Mouse (Mus musculus): Measurements from ENCODE around the gene Plppr3. TPM values are rescaled to one million over a fixed set of nuclear protein-coding genes. Genes with fewer than 3 reads are reported as not detected.
A peak's percentile ranks its signal among the peaks of the same experiment; 100 is the strongest.

Gene Plppr3
- 0.93 and 1.7 TPM in 2 replicates for total RNA-seq (2017)

DNA sequence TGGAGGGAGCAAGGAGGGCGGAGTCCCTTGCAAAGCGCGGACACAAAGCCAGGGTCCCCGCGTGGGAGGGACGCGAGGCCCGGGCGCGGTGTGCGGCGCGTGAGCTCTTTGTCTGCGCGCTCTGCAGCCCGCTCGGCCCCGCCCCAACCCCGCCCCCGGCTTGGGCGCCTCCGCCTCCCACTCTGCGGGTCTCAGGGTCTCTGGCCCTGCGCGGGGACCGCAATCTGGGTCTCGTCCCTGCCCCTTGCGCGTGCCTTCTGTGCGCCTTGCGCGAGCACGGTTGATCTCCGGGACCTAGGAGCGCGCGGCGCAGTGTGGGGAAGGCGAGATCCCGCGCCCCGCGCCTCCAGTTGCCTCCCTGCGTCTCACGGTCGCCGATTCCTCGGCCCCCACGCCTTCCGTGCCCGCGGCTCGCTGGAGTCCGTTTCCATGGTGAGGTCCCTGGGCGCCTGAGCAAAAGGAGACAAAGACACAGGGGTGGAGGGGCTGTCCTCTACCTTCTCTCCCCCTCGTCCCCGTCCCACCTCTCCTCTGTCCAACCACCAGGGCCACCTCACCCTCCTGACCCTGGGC lies at the start of gene Plppr3, which contains the start of gene Prtn3:
Gene Plppr3, minus strand, starts transcription at position 345 of the 573 bp plus-strand sequence.
Gene Prtn3, plus strand, starts transcription at position 187 of the 573 bp plus-strand sequence.
- ATAC-seq (ENCODE audit: extremely low read depth, insufficient number of reproducible peaks, low FRiP score, poor library complexity, severe bottlenecking) = 0 out of 2 replicates have a peak, but pooled peaks have one; percentile 13

DNA sequence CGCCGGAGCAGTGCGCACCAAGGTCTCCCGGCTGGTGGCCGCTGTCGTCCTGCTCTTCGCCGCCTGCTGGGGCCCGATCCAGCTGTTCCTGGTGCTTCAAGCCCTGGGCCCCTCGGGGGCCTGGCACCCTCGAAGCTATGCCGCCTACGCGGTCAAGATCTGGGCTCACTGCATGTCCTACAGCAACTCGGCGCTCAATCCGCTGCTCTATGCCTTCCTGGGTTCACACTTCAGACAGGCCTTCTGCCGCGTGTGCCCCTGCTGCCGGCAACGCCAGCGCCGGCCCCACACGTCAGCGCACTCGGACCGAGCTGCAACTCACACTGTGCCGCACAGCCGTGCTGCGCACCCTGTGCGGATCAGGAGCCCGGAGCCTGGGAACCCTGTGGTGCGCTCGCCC lies 47.1 kb upstream of the Plppr3 start:
- no peak for ATAC-seq (ENCODE audit: extremely low read depth, insufficient number of reproducible peaks, low FRiP score, poor library complexity, severe bottlenecking)

DNA sequence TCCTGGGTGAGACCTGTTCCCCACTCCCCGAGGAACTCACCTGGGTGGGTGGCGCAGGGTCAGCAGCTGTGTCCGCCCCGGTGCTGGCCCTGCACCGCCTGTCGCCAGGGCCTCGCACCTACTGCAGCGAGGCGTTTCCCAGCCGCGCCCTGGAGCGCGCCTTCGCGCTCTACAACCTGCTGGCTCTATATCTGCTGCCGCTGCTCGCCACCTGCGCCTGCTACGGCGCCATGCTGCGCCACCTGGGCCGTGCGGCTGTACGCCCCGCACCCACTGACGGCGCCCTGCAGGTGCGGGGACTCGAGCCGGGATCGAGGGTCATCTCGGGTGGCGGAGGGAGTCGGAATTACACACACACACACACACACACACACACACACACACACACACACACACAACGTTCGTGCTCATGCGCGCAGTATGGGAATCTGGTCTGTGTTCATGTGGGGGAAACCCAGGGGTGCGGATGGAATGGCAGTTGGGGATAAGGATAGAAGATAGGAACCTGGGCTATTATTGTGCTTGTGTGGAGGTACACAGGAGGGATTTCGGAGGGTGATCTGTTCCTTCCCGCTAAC lies 46.6 kb upstream of the Plppr3 start, which contains the start of gene R3hdm4:
Gene R3hdm4, minus strand, starts transcription at position 251 of the 578 bp plus-strand sequence.
- ATAC-seq (ENCODE audit: extremely low read depth, insufficient number of reproducible peaks, low FRiP score, poor library complexity, severe bottlenecking) = no peak

DNA sequence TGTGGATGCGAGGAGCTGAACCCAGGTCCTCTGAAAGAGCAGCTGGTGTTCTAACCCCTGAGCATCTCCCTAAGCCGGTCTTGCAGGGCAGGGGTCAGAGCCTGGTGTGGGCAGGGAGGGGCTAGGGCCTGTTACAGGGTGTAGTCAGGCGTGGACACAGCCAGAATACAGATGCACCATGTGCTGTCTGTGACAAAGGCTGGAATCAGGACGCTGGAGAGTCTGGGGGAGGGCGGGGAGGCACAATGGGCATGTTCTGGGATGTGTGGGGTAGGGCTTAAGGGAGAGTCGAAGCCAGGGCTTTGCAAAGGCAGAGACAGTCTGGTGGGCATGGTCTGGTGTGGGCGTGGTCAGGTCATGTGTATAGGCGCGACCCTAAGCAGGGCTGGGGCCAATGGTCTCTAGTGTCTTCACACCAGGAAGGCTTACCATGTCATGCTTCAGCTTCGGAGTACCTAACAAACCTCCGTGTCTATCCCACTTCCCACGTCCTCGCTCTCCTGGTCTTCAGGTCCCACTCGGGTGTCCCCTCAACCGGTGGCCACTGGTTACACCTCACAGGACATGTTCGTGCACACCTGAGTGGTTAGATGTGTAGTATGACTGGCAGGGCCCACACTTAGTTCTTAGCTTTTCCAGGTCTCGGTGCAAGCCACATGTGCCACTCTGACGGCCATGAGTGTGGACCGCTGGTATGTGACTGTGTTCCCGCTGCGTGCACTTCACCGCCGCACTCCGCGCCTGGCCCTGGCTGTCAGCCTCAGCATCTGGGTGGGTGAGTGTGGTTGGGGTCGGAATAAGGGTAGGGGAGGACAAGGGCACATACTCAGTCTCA lies 45.8 kb upstream of the Plppr3 start:
- ATAC-seq (ENCODE audit: extremely low read depth, insufficient number of reproducible peaks, low FRiP score, poor library complexity, severe bottlenecking) = no peak

DNA sequence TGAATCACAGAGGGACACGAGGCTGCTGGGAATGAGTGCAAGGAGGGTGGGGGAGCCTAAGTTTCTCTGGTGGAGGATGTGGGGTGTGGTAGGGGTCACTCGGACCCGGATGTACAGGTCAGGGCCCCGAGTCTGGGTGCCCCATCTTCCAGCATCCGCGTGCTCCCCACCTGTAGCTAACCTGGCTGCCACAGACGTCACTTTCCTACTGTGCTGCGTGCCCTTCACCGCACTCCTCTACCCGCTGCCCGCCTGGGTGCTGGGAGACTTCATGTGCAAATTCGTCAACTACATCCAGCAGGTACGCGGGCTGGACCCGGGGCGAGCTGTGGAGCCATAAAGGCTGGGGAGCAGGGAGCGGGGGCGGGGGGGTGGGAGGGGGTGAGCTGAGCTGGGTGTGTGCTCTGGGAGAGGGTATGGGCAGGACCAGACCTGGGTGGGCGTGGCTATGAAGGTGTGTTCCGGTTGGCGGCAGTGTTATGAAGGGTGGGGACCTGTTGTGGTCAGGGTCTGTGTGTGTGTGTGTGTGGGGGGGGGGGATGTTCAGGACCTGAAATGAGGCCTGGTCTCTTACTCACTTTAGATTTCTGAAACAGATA lies 44.9 kb upstream of the Plppr3 start:
- no peak for ATAC-seq (ENCODE audit: extremely low read depth, insufficient number of reproducible peaks, low FRiP score, poor library complexity, severe bottlenecking)

DNA sequence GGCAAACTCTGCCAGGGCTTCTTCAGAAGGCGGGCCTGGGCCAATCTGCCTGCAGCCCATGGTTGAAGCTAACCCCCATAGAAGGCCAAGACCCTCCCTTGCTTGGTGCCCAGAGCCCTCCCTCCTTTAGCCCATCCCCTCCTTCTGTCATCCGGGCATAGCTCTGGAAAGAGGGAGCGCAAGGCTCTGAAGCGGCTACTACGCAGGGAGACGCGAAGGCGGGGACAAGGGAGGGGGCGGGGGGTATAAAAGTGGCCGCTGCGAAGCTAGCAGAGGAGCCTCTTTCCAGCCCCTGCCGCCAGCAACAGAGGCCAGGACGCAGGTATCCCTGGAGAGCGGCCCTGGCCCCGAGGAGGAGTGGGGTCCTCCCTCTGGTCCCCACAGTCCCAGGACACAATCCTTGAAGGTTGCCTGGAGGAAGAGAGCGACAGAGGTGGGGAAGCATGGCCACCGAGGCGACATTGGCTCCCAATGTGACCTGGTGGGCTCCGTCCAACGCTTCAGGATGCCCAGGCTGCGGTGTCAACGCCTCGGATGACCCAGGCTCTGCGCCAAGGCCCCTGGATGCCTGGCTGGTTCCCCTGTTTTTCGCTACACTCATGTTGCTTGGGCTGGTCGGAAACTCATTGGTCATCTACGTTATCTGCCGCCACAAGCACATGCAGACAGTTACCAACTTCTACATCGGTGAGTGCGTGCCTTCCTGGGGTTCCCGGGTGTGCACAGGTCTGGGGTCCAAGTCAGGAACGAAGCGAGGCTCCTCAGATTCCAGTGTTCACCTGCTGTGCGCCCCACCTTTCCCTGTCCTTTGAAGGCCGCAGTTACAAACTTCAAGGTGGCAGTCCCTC lies 44.0 kb upstream of the Plppr3 start:
- ATAC-seq (ENCODE audit: extremely low read depth, insufficient number of reproducible peaks, low FRiP score, poor library complexity, severe bottlenecking) = no peak

DNA sequence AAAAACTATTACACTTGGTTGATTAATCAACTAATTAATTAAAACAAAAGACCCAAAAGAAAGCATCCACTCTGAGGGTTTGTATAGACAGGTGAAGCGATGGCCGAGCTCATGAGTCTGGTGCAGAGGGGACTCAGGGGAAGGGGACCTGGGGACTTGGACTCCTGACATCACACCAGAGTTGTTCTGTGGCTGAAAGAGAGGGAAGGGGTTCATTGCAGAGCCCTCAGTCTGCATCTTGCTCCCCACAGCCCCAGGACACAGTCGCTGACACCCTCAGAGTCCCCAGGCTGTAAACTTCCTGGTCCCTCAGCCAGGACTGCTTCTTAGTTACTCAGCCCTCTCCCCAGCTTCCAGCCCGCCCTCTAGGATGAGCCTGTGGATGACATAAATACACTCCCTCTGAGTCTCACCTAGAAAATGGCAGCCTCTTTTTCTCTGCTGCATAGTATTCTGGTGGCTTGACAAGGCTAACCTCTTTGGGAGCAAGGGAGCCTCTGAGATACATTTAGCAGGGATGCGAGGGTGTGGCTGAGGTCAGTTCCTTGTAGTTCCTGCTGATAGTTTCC lies 43.2 kb upstream of the Plppr3 start:
- no peak for ATAC-seq (ENCODE audit: extremely low read depth, insufficient number of reproducible peaks, low FRiP score, poor library complexity, severe bottlenecking)

DNA sequence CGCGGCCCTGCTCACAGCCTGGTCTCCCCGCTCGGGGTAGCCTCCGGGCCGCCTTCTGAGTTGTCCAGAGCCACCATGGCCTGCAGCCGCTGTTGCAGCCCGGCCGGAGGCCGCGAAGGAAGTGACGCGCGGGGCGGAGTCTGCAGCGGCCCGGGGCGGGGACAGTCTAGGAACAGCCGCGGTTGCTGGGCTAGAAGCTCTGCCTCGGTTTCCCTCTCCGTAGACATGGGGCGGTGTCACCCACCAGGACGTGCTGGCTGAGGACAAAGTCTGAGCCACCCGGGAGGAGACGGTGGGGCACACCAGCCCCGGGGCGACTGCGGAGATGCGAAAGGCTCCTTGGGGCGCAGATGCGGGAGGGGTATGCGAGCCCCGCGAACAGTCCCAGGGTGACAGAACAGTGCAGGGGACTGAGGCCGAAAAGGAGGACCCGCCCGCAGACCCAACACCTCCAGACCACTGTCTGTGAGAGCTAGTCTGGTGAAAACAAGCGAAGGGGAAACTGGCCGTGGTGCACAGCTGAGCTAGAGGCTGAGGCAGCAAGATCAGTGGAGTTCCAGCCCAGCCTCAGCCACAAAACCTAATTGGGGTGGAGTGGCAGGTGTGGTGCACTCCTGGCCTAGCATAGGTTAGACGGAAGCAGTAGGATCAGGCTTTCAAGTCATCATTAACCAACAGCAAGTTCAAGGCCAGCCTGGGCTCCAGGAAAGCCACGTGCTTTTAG lies 42.5 kb upstream of the Plppr3 start, which contains the start of gene Kiss1r:
Gene Kiss1r, plus strand, starts transcription at position 164 of the 724 bp plus-strand sequence.
- peak; percentile 68 for ATAC-seq (ENCODE audit: extremely low read depth, insufficient number of reproducible peaks, low FRiP score, poor library complexity, severe bottlenecking)

DNA sequence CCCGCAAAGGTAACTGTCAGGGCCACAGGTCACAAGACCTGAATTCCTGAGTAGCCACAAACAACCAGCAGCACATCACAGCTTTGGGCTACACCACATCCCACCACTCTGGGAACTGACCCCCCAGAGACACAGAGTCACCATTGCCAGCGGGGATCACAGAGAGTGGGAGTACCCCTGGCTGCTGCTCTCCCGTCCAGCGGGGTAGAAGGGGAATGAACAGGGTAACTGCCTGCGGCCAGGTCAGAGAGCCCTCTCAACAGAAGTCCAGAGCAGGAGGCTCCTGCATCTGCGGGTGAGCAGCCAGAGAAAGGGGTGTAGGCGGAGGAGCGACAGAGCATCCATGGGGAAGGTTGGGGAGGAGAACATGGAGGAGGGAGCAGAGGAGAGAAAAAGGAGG lies 41.6 kb upstream of the Plppr3 start:
- ATAC-seq (ENCODE audit: extremely low read depth, insufficient number of reproducible peaks, low FRiP score, poor library complexity, severe bottlenecking) = no peak

DNA sequence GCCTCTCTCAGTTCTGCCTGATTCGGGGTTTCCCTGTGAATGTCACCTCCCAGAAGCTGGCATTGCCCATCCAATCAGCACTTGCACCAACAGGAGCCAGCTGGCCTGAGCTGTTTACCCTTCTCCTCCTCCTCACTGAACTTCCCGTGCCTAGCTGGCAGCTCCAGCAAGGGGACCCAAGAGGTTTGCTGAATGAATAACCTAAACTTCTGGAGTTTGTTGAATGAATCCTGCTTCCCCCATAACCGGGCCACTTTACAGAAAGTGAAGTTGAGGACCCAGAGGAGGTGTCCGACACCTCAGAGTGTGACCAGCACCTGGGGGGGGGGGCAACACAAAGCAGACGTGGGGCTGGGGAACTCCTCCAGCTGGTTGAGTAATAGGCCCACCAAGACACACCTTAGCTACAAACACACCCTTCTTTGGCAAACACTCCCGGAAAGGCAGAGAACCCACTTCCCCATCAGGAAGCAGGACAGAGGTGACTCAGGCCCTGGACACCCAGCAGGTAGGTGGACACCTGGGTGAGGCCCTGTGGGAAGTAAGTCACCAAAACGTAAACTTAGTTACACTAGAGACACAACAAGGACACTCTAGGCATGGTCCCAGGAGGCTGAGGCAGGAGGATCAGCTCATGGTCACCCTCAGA lies 40.6 kb upstream of the Plppr3 start:
- ATAC-seq (ENCODE audit: extremely low read depth, insufficient number of reproducible peaks, low FRiP score, poor library complexity, severe bottlenecking) = no peak

DNA sequence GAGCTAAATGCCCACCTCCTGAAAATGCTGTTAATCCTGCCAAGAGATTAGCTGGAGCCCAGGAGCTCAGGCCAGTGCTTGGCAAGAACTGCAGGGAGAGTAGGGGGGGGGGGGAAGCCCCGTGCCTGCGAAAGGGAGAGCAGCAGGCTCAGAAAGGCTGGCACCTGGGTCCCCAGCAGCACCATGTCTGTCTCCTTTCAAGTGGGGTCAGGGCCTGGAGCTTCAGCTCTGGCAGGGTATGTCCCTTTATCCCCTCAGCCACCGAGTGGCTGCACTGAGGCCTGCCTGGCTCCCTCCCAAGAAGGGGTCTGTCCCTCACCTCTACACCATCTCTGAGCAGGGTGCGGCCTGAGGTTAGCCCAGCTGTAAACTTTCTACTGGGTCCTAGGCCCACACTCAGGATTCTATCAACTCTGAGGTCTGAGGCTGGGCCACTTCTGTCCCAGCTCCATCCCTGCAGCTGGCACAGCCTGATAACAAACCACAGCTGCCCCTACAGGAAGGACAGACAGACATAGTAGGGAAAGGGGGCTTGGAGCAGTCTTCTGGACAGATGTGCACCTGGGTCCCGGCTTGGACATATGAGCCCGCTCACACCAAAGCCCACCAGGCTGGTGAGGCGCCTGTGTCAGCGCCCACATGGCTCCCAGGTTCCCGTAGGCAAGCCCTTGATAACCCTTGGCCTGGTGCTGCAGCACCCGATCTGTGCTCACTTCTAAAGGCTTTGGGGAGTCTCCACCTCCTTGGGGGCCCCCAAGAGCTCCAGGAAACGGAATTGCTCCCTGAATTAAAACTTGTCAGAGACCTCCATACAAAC lies 39.9 kb upstream of the Plppr3 start:
- ATAC-seq (ENCODE audit: extremely low read depth, insufficient number of reproducible peaks, low FRiP score, poor library complexity, severe bottlenecking) = no peak

DNA sequence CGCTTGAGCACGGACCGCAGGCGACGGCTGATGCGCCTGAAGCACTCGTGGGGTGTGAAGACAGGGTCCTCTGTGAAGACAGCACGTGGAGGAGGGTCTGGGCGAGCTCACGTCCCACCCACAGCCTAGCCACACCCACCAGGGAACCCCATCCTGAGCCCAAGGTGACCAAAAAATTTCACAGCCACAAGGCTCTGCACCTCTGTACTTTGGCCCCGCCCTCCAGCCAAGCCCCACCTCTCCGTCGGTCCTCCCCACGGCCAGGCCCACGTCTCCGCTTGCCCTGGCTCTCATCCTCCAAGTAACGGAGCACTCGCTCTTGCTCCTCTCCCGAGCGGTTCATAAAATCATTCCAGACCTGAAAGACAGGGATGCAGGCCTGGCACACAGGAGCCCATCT lies 38.0 kb upstream of the Plppr3 start:
- ATAC-seq (ENCODE audit: extremely low read depth, insufficient number of reproducible peaks, low FRiP score, poor library complexity, severe bottlenecking) = no peak

DNA sequence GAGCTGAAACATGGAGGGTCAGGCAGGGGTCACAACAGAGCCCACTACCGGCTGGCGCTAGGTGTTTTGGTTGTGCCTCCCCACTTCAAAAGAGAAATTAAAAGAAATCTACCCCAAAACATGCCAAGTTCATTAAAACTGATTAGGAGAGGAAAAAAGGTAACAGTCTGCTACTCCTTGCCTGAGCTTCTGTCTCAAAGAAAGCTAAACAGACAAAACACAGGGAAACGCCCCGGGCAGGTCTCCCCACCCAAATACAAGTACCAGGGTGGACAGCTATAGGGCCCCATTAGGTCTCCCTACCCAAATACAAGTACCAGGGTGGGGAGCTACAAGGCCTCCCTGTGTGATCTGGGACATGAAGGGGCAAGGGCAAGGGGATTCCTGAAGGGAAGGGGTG lies 36.1 kb upstream of the Plppr3 start, which contains the start of gene Gm26602:
Gene Gm26602, plus strand, starts transcription at position 301 of the 400 bp plus-strand sequence.
- ATAC-seq (ENCODE audit: extremely low read depth, insufficient number of reproducible peaks, low FRiP score, poor library complexity, severe bottlenecking) = no peak

DNA sequence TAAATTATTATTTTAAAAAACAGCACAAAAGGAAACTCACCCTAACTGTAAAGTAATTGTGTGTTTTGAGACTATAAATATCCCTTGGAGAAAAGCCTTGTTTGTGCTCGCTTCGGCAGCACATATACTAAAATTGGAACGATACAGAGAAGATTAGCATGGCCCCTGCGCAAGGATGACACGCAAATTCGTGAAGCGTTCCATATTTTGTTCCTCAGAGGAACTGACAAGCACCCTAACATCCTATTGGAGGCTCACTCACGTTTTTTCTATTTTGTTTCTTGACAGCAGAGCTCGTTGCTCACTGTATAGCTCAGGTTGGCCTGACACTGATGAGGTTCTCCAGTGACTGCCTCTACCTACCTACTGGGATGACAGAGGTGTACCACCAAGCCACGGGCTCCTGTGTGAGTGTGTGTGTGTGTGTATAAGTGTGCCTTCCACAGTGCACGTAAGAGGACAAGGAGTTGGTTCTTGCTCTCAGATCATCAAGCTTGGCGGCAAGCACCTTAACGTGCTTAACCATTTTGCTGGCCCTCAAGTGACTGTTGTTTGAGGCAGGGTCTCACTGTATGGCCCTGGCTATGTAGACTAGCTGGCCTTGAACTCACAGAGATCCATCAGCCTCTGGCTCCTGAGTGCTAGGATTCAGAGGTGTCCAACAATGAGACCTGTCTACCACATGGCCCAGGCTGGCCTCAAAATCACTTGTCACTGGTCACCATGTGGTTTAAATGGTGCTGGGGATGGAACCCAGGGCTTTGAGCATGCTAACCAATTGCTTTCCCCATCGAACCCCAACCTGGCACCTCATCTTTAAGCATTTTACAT lies 34.9 kb upstream of the Plppr3 start:
- ATAC-seq (ENCODE audit: extremely low read depth, insufficient number of reproducible peaks, low FRiP score, poor library complexity, severe bottlenecking) = no peak

DNA sequence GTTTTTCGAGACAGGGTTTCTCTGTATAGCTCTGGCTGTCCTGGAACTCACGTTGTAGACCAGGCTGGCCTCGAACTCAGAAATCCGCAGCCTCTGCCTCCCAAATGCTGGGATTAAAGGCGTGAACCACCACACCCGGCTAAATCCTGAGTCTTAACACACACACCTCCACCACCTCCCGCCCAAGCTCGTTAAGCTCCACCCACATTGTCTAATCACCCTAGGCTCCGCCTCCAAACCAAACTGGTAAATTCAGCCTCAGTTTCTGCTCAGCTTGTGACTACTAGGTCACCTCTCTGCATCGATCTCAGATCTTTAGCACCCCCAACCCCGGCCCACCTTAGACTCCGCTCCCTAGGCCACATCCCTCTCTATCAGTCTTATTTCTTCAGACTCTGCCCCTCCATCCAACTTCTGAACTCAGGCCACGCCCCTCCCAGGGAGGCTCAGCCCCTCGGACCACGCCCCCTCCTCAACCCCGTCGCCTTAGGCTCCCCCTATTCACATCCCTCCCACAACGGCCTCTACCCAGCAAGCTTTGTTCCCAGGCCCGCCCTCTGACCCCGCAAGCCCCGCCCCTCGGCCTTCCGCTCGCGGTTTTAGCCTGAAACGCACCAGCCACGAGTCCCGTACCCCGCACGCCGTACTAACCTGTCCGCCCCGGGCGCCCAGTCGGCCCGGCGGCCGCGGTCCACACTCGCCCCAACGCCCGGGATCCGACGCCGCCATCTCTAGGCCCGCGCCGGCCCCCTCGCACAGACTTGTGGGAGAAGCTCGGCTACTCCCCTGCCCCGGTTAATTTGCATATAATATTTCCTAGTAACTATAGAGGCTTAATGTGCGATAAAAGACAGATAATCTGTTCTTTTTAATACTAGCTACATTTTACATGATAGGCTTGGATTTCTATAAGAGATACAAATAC lies 34.0 kb upstream of the Plppr3 start, which contains the start of gene Med16:
Gene Med16, minus strand, starts transcription at position 757 of the 925 bp plus-strand sequence.
- peak; percentile 90 for ATAC-seq (ENCODE audit: extremely low read depth, insufficient number of reproducible peaks, low FRiP score, poor library complexity, severe bottlenecking)
